Mouse (Mus musculus) left cerebral cortex, postnatal 25 days (tissue): ENCODE data around the gene Gm11042. TPM values are rescaled to one million over a fixed set of nuclear protein-coding genes. Genes with fewer than 3 reads are reported as not detected.

Experiments
- DNase-seq, 2 experiments: peaks; one replicate each; pipeline ENCODE4 v3.0.0; 2022; ENCODE audit warnings: low spot score in 2 of 2, mixed read lengths in 1 of 2
- intact Hi-C: fragments of 180-260 bp; cut with DNase I; formaldehyde crosslinking; loops from one replicate; pipeline ENCODE4 v1.15.1; 2025
- total RNA-seq, 2 experiments: library from RNA; stranded (reverse); gene quantifications; 2 replicates each; pipeline ENCODE4 v1.2.3; 2021

The Gm11042 gene
- total RNA-seq: not detected

DNA sequence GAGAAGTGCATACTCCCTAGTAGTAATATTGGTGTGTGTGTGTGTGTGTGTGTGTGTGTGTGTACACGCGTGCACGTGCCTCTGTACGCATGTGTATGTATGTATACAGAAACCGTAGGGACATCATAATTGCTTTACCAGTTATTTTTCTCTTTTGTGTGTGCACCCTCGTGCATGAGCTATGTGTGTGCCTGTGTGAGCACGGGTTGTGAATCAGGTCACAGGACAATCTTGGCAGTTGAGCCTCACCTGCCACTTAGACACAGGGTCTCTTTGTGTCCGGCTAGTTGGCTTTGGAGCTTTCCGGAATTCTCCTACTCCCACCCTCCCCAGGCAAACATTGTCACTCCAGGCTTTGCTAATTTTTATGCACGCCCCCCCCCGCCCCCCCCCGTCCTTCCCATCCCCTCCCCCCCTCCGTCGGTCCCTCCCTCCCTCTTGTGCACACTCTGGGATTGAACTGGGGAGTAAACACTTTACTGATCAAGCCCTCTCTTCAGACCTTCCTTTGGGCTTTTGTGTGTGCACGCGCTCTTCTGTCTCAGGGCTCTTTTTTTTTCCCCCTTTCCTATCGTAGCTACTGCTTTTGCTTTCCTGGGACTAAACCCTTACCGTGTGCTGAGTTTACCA is at the start of gene Gm11042:
Gene Gm11042, minus strand, starts transcription at position 51 of the 630 bp plus-strand sequence.
- intact Hi-C loops: loop anchor here (10.0 kb wide), 1 partner anchor 752 kb away; no protein-coding TSS in a partner anchor
- no peak for DNase-seq

DNA sequence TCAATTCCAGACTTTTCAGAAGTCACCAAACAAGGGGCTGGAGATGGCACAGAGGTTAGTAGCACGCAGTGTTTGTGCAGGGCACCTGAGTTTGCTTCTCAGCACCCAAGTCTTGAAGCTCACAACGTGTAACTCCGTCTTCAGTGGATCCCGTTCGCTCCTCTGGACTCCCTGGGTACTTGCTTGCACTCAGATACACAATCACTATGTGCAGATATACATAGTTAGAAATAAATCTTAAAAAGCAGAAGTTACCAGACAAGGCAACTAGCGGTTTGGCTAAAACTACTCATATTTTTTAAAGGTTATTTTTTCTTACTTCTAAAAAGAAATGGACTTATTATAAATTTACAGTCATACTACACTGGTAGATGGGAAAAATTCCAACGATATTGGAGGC is 48.3 kb upstream of the Gm11042 start:
- intact Hi-C loops: no loop called here
- DNase-seq: no peak

DNA sequence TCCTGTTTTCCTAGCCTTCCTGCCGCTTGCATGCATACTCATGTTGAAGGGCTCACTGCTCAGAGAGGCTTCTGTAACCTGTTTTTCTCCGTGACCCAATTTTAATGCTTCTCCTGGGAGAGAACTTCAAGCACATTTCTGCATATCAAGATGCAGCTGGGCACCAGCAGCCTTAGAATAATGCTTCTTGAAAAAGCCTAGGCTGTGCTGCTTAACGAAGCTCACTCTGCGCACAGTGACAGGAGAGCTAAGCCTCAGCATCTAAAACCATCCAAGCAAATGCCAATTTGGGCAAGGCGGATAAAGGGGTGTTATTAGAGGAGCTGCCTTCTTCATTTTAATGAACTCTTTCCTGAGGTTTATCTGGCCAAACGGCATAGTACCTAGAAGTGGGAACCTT is 46.9 kb upstream of the Gm11042 start:
- intact Hi-C loops: no loop called here
- DNase-seq: peak; percentile 12 to 66

DNA sequence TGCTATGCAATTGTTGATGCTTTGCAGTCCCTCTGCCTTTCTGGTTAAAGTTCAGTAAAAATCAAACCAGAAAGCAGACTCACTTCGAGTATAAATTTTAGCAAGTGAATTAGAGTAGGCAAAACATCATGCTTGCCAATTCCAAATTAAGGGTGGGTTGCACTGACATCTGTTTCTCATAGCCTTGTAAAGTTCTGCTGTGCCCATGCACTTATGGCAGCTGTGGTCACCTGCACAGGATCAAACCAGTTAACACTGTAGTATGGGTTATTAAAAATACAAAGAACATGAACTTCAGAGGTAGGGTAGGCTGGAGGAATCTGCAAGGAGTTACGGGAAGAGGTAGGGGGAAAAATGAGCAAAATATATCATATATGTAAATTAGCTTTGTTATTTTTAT is 46.3 kb upstream of the Gm11042 start:
- intact Hi-C loops: no loop called here

DNA sequence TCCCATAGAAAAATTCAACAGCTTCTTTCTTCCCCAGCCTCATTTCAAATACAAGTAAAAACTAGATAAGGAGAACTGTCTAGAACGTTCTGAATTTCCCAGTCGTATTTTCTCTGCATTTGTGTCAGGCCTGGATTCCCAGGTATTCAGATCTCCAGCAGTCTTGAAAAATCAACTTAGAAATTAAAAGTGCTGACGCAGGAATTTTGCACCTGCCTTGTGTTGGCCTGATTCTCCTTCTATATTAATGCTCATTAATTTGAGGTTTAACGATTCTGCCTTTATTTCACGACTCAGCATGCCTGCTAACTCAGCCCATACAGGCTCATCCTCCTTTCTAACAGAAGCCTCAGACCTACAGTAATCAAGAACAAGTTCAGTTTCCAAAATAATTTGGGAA is 43.6 kb upstream of the Gm11042 start:
- no peak for DNase-seq
- intact Hi-C loops: no loop called here

More for the DNA sequence above, 46.3 kb upstream of the Gm11042 start:
- no peak for DNase-seq

DNA sequence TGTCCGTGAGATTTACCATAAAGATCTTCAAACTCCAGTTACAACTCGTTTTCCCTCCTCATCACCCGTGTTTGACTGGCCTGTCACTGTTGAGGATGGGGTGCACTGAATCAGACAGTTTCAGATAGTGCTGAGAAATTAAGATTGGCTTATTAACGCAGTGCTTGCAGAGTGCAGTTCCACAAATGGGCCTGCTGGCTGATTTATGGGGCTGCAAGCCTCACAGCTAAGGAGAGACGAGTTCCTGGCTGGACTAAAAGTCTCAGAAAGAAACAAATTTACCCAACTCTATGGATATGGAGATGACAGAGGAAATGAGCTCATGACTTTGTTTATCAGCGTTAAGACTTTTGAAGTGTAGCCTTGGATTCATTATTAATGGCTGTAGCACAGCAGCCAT is 41.6 kb upstream of the Gm11042 start:
- no peak for DNase-seq
- intact Hi-C loops: no loop called here

DNA sequence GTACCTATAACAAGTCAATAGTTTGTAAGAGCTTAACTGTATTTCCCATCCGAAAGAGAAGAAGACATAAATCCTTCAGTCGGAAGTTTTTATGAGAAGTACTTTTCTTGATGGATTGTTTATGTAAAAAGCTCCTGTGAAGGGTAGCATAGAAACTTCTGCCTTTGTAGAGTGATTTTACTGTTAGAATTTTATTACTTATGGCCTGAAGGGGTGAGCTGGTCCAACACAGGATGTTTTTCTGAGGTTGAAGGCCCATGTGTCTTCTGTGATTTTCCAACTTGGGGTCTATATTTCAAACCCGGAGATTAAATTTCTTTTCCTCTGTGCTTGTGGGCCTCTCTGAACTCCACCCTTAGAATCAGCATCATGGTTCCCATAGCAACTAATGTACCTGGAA is 26.5 kb upstream of the Gm11042 start:
- DNase-seq: no peak
- intact Hi-C loops: no loop called here

DNA sequence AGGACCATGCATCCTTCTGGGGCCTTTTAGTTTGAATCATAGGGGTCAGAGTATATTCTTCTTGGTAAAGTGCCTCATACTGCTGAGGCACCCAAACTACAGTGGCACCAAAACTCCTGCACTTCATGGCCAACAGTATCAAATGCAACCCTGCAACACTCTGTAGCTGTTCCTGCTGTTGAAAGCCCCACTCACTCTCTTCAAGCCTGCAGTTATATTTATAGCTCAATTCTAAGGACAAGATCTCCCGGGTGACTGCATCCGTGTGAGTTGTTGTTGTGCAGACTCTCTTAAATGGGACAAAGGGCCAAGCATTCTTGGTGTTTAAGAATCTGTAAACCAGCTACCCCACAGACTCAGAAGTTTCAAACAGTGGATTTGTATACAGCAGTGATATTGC is 23.9 kb upstream of the Gm11042 start:
- intact Hi-C loops: no loop called here
- DNase-seq: no peak

DNA sequence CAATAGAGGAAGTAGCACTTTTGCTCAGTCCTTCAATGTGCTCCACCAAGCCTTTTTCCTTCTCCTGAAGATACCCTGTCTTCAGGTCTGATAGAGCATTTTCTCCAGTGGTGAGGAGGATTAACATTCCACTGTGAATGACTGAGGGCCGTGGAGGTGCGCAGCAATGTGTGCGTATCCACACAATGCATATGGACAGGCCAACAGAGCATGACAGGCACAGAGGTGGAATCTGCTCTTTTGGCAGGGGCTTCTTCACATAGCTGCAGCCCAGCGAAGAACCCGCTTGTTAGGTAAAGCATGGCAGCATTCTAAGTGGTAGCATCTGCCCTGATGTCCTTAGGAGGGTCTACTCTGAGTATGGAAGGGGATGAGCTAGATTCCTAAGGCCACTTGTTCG is 17.5 kb upstream of the Gm11042 start:
- no peak for DNase-seq
- intact Hi-C loops: loop anchor here (5.0 kb wide), 3 partner anchors 119 to 344 kb away; no protein-coding TSS in a partner anchor

DNA sequence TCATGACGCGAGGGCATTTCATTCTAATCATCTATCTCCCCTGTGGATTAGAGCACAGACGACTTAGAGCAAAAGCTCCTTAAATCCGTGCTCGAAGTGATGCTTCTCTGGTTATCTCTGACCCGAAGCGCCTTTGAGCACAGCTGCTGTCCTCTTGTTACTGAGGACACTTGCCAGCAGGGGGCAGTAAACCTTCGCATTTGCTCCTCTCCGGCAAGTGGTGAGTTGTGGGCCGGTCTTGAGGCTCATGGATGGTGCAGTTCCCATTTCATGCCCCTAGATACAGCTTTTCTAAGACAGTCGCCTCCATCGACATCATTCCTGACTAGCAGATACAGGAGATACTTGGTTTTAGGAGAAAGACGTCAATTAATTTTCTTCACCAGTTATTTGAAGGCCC is 16.8 kb upstream of the Gm11042 start:
- DNase-seq: peak; percentile 74 to 90
- intact Hi-C loops: loop anchor here (5.0 kb wide), 3 partner anchors 119 to 344 kb away; no protein-coding TSS in a partner anchor

DNA sequence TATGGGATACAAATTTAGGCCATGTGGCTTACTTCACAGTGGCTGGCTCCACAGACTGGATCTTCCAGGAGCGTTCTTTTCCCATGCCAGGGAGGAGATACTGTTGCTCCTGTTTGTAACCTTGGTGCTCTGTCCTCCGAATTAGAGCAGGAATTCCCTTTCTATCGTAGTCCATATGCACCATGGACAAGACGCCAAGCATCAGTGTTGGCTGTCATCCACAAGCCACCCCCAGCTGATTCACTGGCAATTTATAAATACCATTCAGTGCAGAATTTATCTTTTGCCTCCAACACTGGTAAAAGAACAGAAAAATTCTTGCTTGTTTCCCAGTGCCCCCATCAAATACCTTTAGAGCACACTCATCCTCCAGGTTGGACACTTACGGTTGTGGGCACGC is 13.6 kb upstream of the Gm11042 start:
- intact Hi-C loops: loop anchor here (5.0 to 10.0 kb wide), 7 partner anchors 123 to 1335 kb away; partner anchors contain the start of genes Rhoj and Wdr89
- DNase-seq: peak in 1 of 2 experiments; percentile 79

DNA sequence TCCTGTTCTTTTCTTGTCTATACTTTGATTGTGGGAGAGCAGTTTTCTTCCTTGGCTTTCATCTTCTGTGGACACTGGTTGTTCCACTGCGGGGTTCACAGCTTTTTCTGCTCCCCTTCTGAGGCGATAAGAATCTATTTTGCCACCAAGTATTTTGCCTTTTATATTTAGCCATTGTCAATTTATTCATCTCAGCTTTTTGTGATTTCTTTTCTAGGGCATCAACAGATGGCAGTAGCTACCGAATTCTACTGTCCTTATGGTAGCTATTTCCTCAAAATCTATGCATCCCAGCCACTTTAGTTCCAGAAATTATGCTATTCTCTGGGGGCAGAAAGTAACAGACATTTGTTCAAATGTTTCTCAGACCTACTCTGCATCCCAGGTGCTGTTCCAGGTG is 10.4 kb upstream of the Gm11042 start:
- DNase-seq: peak in 1 of 2 experiments; percentile 87
- intact Hi-C loops: loop anchor here (2.0 to 10.0 kb wide), 6 partner anchors 331 to 1338 kb away; partner anchors contain the start of genes Rhoj and Wdr89

DNA sequence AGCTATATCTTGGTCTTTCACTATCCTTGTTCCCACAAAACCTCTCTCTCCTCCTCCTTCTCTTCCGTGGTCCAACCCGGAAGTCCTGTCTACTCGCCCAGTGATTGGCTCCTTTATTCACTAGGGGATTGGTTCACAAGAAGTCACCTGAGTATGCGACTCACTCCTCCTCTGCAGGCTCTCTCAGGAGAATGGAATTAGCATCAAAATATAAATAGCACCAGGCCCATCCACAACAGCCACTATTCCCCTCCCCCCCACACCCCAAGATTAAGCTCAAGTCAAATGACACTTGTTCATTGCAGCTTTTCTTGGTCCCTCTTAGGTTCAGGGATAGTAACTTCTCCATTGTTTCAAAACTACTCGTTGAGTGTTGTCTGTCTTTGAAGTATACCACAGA is 5.8 kb upstream of the Gm11042 start:
- DNase-seq: no peak
- intact Hi-C loops: loop anchor here (5.0 to 10.0 kb wide), 5 partner anchors 753 to 1343 kb away; partner anchors contain the start of genes Rhoj and Wdr89

DNA sequence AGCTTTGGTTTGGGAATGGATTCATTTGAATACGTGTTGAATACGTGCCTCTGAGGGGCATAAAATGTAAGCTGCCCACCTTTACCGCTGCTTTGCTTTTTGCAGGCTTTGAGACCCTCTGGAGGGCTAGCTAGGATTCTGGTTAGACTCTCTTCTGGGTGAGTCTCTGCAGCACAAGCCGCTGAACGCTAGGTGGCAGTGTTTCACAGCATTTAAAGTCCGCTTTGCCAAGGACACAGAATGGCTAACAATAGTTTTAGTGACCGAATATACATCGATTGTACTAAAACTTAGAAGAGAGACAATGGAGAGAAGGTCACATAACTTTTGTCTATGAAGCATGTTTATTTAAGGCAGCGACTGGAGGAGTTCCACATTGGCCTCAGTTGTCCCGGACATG is 4.1 kb upstream of the Gm11042 start:
- DNase-seq: peak; percentile 77 to 81
- intact Hi-C loops: loop anchor here (5.0 to 10.0 kb wide), 5 partner anchors 754 to 1344 kb away; partner anchors contain the start of genes Rhoj and Wdr89

DNA sequence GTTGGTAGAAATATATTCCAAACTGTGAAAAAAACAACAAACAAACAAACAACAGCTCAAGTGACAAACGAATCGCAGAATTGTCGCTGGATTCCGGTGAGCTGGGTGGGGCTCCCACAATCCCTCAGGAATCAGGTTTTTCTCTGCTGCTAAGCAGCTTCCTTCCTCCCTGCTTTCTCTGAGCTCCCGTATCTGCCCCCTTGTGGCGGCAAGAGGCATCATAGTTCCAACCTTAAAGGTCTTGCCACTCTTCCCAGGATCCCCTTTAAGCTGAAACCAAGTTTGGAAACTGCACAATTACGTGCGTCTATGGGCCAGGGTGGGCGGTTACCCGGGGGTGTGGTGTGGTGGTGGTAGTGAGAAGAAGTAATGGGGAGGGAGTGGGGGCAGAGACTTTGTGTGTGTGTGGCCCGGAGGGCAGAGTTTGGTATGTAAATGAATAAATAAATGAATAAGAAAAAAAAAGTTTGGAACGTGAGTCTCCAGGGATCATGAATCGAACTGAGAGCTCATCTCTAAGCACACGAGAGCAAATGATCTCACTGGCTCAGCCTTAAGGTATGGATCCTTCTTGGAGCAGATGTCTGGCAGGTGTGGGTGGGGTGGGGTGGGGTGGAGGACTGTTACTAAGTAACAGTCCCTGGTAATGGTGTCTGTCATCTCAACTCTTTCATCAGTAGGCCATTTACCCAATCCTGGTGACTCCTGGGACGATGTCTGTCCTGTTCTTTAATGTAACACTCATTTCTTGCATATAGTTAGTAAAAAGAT is 980 bp upstream of the Gm11042 start:
- intact Hi-C loops: loop anchor here (10.0 kb wide), 1 partner anchor 752 kb away; no protein-coding TSS in a partner anchor
- peak; percentile 80 to 87 for DNase-seq

DNA sequence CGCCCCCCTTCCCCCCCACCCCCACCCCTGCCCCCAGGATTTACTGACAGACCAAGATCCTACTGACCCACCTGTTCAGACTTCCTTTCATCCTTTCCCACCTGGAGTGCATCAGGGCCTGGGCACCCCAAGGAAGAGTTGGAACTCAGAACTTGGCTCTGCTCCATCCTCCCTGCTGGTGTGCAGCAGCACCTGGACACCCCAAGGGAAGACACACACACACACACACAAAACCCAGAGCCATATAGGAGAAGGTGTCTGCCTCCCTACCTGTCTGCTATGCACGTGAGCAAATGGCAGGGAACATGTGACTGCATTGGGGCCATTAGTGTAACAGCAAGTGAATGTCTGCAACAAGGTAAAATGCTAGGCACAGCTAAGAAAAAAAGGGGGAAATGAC is 973 bp downstream of the Gm11042 start:
- no peak for DNase-seq
- intact Hi-C loops: loop anchor here (10.0 kb wide), 1 partner anchor 750 kb away; no protein-coding TSS in a partner anchor

DNA sequence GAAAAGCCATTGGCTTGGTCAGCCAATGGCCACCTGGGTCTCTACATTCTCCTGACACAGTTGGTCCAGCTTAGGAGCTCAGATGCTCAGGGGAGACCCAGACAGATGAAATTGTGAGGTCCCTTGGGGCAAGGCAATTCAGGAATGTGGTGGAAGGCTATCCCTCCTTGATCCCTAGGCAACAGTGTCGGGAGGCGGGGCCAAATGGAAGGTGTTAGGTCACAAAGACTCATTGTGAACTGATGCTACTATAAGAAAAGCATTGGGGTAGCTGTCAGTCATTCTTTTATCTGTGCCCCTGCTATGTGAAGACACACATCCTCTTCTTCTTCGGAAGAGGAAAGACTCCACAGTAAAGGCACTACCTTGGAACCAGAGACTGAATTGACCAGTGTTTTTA is 3.6 kb downstream of the Gm11042 start:
- intact Hi-C loops: loop anchor here (10.0 kb wide), 1 partner anchor 748 kb away; no protein-coding TSS in a partner anchor
- no peak for DNase-seq

DNA sequence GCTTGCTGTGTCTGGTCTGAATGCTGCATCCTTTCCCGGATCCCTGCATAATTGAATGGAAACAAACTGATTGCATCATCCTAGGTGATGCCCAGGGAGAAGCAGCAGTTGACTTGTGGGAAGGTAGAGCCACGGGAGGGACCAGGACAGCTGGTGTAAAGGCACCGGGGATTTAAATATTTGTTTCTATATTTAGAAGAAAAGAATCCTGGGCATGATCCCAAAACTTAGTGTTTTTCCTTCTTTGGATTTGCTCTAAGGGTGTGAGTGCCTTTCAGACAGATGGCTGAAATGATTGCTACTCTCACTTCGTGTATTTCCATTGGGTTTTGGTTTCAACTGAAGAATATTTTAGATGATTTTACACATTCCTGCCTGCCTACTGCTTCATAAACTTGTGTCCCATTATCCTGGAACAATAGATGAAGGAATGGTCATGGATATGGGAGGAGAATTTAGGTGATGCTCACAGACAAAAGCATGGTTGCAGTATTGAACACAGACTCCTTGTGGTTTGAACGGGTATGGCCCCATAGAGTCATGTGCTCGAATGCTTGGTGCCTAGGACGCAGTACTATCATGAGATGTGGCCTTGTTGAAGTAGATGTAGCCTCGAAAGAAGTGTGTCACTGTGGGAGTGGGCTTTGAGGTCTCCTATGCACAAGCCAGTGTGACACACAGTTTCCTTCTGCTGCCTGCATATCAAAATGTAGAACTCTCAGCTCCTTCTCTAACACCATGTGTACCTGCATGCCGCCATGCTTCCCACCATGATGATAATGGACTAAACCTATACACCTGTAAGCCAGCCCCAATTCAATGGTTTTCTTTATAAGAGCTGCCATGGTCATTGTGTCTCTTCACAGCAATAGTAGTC is 12.5 kb downstream of the Gm11042 start:
- peak; percentile 45 to 85 for DNase-seq
- intact Hi-C loops: no loop called here

DNA sequence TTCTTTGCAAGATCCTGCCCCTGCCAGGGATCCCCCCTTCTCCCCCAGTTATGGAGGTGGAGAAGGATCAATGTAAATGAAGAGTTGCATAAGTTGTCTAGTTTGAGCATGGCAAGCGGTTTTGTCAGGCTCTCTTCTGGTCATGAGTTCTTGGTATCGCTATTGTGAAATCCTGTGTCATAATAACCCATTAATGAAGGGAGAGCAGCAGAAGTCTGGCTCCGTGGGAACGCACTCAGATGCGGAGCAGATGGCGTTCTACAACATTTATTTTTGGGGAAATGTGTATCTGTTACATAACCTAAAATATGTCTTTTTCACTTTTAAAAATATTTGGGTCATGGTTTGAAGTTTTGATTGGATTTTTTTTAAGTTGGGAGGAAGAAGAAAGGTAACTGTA is 14.6 kb downstream of the Gm11042 start:
- intact Hi-C loops: no loop called here
- no peak for DNase-seq

DNA sequence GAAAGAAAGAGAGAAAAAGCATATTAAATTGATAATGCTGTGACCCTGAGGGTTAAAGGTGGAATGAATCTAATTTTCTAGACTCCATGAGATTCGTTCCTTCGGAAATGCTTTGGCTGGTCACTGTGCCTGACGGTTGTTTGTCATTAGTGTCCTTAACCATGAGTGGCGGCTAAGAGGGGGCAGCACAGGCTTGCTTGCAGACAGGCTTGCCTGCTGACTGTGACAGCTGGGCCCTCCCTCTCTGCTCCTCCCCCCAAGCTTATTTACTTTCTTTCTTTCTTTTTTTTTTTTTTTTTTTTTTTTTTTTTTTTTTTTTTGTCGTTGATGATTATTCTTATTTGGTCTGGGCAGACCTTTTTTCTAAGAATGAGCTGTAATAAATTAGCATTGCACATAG is 19.8 kb downstream of the Gm11042 start:
- intact Hi-C loops: no loop called here
- DNase-seq: no peak
